In genomic region chr10:66914288-66914975, GRCm38 (mm10) we compare ENCODE assay signal across 8 mouse cellular contexts.
DNase-seq lines count a peak whose midpoint lies in the region; ATAC-seq and TF ChIP-seq lines count a peak whose summit lies in the region.
"Had no signal": no experiment of that assay in that cellular context is flagged by ENCODE, and none has a peak within 500 bp of the region (broad histone marks: within the 10 kb centered on the region; RNA-seq: fewer than 3 reads in every experiment).

No protein-coding gene starts in this region.

- H3K4me2 ChIP-seq in hindbrain, embryonic 13.5 days: peak overlapping the region; percentile 15; the same call in 1 of the 2 replicates
- H3K4me2 ChIP-seq in limb, embryonic 15.5 days: no peak overlapping the region

- WGBS in hindbrain, embryonic 13.5 days: 26% methylated on average over 12 of the region's 12 CpGs
- 53% methylated on average over 12 of the region's 12 CpGs for WGBS in limb, embryonic 15.5 days

- H3K27me3 ChIP-seq in ES-Bruce4 (ENCODE audit: control insufficient read depth, insufficient read depth, low read length, poor library complexity, severe bottlenecking): no peaks in the 10 kb centered on the region
- H3K27me3 ChIP-seq in hindbrain, embryonic 13.5 days: no peaks in the 10 kb centered on the region
- H3K27me3 ChIP-seq in limb, embryonic 15.5 days: no peaks in the 10 kb centered on the region

- 0 out of 2 replicates have a peak overlapping the region, but pooled peaks have one; percentile 5 for H3K4me3 ChIP-seq in ES-Bruce4 (ENCODE audit: low read depth, low read length)
- H3K4me3 ChIP-seq in hindbrain, embryonic 13.5 days: no peak overlapping the region
- no peak overlapping the region for H3K4me3 ChIP-seq in limb, embryonic 15.5 days
- H3K4me3 ChIP-seq: erythroblast, embryonic 14.5 days had no signal

- H3K36me3 ChIP-seq in ES-Bruce4 (ENCODE audit: control insufficient read depth, insufficient read depth, low read length, poor library complexity, severe bottlenecking): no peaks in the 10 kb centered on the region
- no peaks in the 10 kb centered on the region for H3K36me3 ChIP-seq in hindbrain, embryonic 13.5 days
- no peaks in the 10 kb centered on the region for H3K36me3 ChIP-seq in limb, embryonic 15.5 days

- peak; percentile 89 for TF ChIP-seq EP300 in ES-Bruce4 (IDR thresholded peaks at IDR 0.05; ENCODE audit: insufficient read depth, low read depth, low read length)

- H3K4me1 ChIP-seq in ES-Bruce4 (ENCODE audit: control insufficient read depth, insufficient read depth, low read length): peaks cover 7% of the 10 kb centered on the region
- peaks cover 34% of the 10 kb centered on the region for H3K4me1 ChIP-seq in hindbrain, embryonic 13.5 days (replicated peaks)
- peaks cover 38% of the 10 kb centered on the region for H3K4me1 ChIP-seq in limb, embryonic 15.5 days

- H3K9me3 ChIP-seq in ES-Bruce4 (replicated peaks; ENCODE audit: control insufficient read depth, insufficient read depth, low read length, poor library complexity, severe bottlenecking): no peaks in the 10 kb centered on the region
- H3K9me3 ChIP-seq in hindbrain, embryonic 13.5 days: no peaks in the 10 kb centered on the region
- no peaks in the 10 kb centered on the region for H3K9me3 ChIP-seq in limb, embryonic 15.5 days

- TF ChIP-seq POLR2A in ES-Bruce4 (IDR thresholded peaks at IDR 0.05; ENCODE audit: insufficient read depth, low read length): no peak

- H3K27ac ChIP-seq in ES-Bruce4 (ENCODE audit: insufficient read depth, low read length): peak overlapping the region; percentile 82
- peak overlapping the region; percentile 44 for H3K27ac ChIP-seq in hindbrain, embryonic 13.5 days
- H3K27ac ChIP-seq in limb, embryonic 15.5 days: 0 out of 2 replicates have a peak overlapping the region, but pooled peaks have one; percentile 4

- peak; percentile 40; the same call in 1 of the 2 replicates for ATAC-seq in hindbrain, embryonic 13.5 days (ENCODE audit: low FRiP score)
- no peak for ATAC-seq in limb, embryonic 15.5 days (ENCODE audit: insufficient number of reproducible peaks, low FRiP score, low TSS enrichment, low read depth)

- DNase-seq in adrenal gland, adult 2 months: peak; percentile 72
- no peak for DNase-seq in thymus, adult 18-20 months
- no peak for DNase-seq in urinary bladder, postnatal 14 days (ENCODE audit: low spot score)
- DNase-seq in layer of hippocampus, postnatal 10 days (ENCODE audit: low spot score in 2 of 2): no peak

- TF ChIP-seq CTCF in ES-Bruce4 (IDR thresholded peaks at IDR 0.05; ENCODE audit: low read depth, low read length): no peak

- H3K9ac ChIP-seq in ES-Bruce4 (ENCODE audit: low read depth, poor library complexity, severe bottlenecking): no peak overlapping the region
- no peak overlapping the region for H3K9ac ChIP-seq in hindbrain, embryonic 13.5 days
- H3K9ac ChIP-seq in limb, embryonic 15.5 days: no peak overlapping the region

Comparison
In these comparisons a context has a peak if more than half of its experiments do, and no peak if none do; other contexts are left out.
1. H3K27ac ChIP-seq: peak in every context shown above with its lines; median percentile 82 in ES-Bruce4; 44 in hindbrain, embryonic 13.5 days; 4 in limb, embryonic 15.5 days.